Mouse (Mus musculus) left cerebral cortex, adult 9 months (tissue): ENCODE data around the gene Ctsh.
"Not testable (repeated sequence)": the region's sequence is repeated elsewhere in the genome, so short reads cannot be mapped to it uniquely, and the experiment has no call there.

Experiments used
- DNase-seq, 2 experiments: peaks; one replicate each; pipeline ENCODE4 v3.0.0; 2022; ENCODE audit warnings: low spot score in 2 of 2

Ctsh gene

DNA sequence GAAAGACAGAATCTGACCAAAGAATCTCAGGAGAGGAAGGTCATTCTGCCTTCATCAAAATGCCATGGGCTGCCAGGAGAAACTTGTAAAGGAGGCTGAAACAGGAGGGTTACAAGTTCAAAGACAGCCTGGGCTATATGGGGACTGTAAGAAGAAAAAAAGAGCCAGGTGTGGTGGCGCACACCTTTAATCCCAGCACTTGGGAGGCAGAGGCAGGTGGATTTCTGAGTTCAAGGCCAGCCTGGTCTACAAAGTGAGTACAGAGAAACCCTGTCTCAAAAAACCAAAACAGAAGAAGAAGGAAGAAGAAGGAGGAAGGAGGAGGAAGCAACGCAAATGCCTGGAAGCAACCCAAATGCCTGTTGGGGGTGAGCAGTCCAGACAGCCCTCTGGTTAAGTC is at the start of gene Ctsh:
Gene Ctsh (plus strand): TSS at position 301 of the 400 bp plus-strand sequence.
- DNase-seq = no peak

GRCm38 (mm10) chr9:90006432-90006831 is 47.5 kb upstream of the Ctsh start:
- no peak for DNase-seq

- no peak for DNase-seq
Measured at GRCm38 (mm10) chr9:90007094-90007493, 46.9 kb upstream of the Ctsh start.

DNA sequence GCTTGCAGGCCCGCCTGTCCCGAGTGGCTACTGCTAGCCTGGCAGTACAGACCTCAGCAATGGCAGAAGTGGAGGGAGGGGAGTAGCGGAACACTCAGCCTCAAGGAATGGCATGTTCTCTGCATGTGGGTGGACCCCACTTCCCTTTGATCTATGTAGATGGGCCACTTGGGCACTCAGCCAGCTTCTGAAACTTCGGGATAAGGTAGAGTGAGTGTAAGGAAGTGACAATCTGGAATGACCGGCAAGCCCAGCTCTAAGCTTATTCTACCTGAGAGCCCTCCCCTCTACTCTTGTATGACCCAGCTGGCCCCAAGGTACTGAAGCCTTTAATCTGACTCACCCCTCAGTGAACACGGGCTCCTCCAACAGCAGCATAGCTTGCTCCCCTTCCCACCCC is 45.8 kb upstream of the Ctsh start:
- DNase-seq = no peak

- DNase-seq = no peak
Measured at GRCm38 (mm10) chr9:90011849-90012248, 42.1 kb upstream of the Ctsh start.

DNA sequence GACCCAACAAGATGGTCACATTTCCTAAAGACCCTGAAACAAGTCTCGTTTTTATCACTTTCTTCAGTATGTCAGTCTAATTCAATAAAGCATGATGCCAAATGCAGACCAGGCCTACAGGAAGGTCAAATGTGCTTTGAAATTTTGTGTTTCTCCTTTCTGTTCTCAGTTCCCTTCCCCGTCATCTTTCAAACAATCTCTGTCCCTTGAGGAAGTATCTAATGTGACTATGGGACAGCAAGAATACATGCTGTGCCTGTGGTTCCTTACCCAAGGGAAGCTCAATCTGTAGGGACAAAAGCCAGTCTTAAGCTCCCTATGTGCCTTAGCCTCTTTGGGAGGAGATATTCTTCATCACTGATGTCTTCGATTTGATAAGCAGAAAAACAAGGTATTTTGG is 39.3 kb upstream of the Ctsh start:
- no peak for DNase-seq

DNA sequence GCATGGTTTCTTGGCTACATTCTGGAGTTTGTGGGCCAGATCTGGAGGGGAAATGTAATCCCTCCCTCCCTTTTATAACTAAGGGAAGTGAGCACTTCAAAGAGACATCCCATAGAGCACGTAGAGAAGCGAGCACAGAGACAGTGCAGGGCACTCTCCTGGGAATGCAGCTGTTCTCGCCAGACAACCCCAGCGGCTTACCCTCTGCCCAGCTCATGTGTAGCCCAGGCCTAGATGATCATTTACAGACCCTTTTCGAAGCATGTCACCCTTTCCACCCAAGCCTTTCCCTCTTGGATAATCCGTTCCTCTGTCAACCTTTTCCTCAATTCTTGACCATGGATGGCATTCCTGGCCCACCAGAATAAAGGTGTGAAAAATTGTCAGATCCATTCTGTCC is 37.7 kb upstream of the Ctsh start:
- DNase-seq = no peak

DNA sequence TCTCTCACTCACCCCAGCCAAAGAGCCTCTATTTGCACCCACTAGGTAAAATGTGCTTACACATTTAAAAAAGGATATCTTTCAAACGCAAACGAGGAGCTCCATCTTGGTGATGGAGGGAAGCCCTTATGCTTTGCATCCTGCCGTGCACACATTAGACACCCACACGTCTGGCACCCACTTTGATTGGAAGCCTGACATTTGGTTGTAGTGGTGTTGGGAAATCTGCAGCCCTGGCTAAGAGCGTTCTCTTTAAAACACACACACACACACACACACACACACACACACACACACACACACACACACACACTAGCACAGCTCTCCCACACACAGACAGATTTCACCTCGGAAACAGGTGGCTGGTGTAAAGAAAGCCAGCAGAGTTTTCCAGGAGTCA is 33.1 kb upstream of the Ctsh start:
- DNase-seq = peak; percentile 19 to 73

- no peak for DNase-seq
Measured at GRCm38 (mm10) chr9:90021442-90021841, 32.5 kb upstream of the Ctsh start.

DNA sequence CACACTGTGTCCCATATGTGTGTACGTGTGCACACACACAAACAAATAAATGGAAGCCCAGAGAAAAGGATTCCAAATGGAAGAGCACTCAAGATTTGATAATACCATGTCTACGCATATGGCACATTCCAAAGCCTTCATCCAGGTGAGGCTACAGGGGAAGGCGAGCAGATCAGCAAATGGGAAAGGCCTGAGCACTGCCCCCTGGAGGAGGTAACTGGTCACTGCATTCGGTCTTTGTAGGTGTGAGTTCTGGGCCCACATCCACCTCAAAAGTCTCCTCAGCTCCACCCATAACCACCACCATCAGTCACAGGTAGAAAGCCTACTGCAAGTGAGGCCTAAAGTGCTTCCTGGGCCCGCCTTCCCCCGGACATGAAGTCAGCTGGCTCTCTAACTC is 26.2 kb upstream of the Ctsh start:
- no peak for DNase-seq

GRCm38 (mm10) chr9:90033922-90034321 is 20.0 kb upstream of the Ctsh start:
- peak in 1 of 2 experiments; percentile 31 for DNase-seq

DNA sequence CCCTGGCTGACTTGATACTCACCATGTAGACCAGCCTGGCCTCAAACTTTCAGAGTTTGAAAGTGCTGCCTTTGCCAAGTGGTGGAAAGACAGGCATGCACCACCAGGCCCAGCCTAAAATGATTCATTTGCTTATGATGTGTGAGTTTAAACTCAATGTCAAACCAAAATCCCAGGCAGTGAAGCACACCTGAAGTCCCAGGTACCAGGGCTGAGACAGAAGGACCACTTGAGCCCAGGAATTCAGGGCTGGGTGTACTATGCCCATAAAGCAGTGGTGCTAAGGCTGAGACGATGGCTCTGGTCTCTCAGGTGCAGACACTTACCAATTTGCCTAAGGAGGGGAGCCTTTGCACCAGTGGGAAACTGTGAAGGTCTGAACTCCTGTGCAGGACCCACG is 18.8 kb upstream of the Ctsh start:
- no peak for DNase-seq

GRCm38 (mm10) chr9:90035794-90036193 is 18.2 kb upstream of the Ctsh start:
- DNase-seq = no peak

DNA sequence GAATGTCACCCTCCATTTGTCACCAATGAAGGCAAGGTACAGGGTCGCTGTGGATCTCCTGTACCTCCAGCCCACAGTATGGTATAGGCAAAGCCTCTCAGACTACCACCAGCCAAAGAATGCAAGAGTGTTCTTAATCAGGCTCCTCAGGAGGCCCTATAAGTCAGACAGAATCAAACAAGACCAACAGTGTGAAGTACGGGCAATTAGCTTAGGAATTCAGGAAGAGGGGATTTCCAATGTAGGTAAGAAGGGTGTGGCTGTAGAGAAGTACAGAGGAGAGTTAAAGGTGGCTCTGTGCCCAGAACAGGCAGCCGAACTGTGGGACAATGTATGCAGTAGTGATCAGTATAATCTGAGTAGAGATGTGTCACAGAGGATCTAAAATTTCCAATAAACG is 17.6 kb upstream of the Ctsh start:
- no peak for DNase-seq

- DNase-seq = no peak
Measured at GRCm38 (mm10) chr9:90038535-90038934, 15.4 kb upstream of the Ctsh start.

GRCm38 (mm10) chr9:90040916-90041315 is 13.0 kb upstream of the Ctsh start:
- DNase-seq = no peak

GRCm38 (mm10) chr9:90041556-90041955 is 12.4 kb upstream of the Ctsh start:
- DNase-seq = no peak

GRCm38 (mm10) chr9:90042906-90043305 is 11.0 kb upstream of the Ctsh start:
- not testable (repeated sequence) for DNase-seq

- no peak for DNase-seq
Measured at GRCm38 (mm10) chr9:90045191-90045590, 8.8 kb upstream of the Ctsh start.

DNA sequence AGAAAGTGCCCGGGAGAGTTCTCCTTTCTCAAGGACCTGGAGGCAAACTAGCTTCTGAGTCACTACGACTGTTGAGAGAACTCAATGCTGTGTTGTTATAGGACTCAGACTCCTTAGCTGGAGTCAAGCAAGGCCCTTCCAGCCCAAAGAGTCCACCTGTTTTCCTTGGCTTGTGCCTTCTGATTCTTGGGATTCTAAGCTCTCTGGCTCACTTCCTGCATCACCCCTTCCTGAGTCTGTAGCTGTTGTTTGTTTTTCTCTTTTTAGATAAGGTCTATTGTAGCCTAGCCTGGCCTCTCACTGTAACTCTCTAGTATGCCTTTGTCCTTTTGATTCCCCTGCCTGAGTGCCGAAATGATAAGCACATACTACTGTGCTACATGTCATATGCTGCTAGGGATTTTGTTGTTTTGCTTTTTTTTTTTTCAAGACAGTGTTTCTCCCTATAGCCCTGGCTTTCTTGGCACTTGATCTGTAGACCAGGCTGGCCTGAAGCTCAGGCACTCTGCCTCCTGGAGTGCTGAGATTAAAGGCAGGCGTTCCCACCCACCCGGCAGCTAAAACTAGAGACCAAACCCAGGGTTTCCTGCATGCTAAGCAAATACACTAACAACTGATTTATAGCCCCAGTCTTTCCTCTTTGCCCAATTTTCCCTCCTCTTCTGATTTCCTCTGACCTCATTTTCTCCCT is 5.9 kb upstream of the Ctsh start:
- no peak for DNase-seq

DNA sequence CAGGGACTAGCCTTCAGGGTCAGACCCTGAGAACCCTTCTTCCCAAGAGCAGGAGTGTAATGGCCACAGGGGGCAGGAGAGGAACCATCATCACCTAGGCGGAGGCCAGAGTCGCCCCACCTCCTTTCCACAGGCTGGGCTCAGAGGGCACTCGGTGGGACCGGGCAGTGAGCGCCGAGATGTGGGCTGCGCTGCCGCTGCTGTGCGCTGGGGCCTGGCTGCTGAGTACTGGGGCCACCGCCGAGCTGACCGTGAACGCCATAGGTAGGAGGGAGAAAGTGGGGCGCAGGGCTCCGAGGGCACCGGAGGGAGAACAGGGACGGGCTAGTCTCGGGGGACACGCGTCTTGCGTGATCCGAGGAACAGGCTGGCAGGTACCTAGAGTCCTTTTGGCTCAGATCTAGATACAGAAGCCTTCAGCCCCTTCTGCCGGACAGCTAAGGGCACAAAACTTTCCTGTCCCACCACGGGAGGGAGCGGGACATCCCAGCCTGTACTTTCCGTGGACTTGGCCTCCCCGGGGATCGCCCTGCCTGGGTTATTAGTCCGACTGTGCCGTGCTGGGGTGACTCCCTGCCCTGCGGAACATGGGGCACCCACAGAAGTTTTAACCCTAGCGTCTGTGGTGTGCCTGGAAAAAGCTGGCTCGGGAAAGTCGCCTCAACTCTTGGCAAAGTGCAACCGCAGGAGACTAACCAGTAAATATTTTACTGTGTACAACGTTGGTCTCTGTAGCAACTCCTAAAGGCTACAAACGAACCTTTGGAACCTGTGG is 606 bp downstream of the Ctsh start:
- DNase-seq = peak in 1 of 2 experiments; percentile 32

- DNase-seq = no peak
Measured at GRCm38 (mm10) chr9:90055409-90055808, 1.5 kb downstream of the Ctsh start.

DNA sequence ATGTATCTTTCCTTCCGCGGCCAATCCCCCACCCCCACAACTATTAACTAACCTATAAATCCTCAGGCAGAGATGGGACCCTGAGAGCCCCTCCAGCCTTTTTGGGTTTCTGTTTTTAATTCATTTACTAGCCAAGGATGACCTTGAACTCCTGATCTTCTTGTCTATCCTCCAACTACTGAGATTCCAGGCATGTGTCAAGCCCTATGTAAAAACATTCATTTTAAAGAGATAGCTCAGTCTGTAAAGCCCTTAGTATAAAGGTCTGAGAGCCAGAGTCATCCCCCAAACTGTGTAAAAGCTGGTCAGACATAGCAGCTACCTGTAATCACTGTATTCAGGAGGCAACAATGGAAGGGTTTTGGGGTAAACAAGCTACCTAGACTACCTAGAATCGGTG is 2.0 kb downstream of the Ctsh start:
- no peak for DNase-seq
